ENCODE assay signal across 26 mouse cellular contexts in genomic region chr8:86301885-86302509, GRCm38 (mm10).
DNase-seq lines count a peak whose midpoint lies in the region; ATAC-seq and TF ChIP-seq lines count a peak whose summit lies in the region.
"Had no signal": no experiment of that assay in that cellular context is flagged by ENCODE, and none has a peak within 500 bp of the region (broad histone marks: within the 10 kb centered on the region; RNA-seq: fewer than 3 reads in every experiment).

No protein-coding gene starts in this region.

- intact Hi-C loops in heart, adult 2 months (cut with DNase I), result no loop called here

- no peaks in the 10 kb centered on the region for H3K36me3 ChIP-seq in heart, adult 2 months (ENCODE audit: control insufficient read depth, insufficient read depth, low read length)
- H3K36me3 ChIP-seq in kidney, embryonic 16.5 days (ENCODE audit: insufficient read depth, low read length), result no peaks in the 10 kb centered on the region
- H3K36me3 ChIP-seq: embryonic facial prominence, embryonic 13.5 days; forebrain, embryonic 10.5 days; forebrain, embryonic 15.5 days; heart, embryonic 13.5 days; hindbrain, embryonic 13.5 days; liver, embryonic 12.5 days had no signal

- peak; percentile 13 for DNase-seq in heart, adult 8-10 months (ENCODE audit: low spot score)
- no peak for DNase-seq in heart, adult 2 months
- DNase-seq in kidney, postnatal 10 days, result no peak
- peak; percentile 39 for DNase-seq in skeletal muscle tissue, adult 2 months (ENCODE audit: low read depth, low spot score)
- DNase-seq in right cerebral cortex, adult 18-20 months, result no peak
- DNase-seq: adrenal gland, adult 8-10 months; B cell, adult 2 months; cerebellum, adult 11-12 months; cerebellum, adult 9-11 months; heart, postnatal 14 days; kidney, adult 11 months; kidney, postnatal 4 days; liver, postnatal 0 days; midbrain, embryonic 14.5 days; right cerebral cortex, postnatal 4 days; thymus, postnatal 4 days had no signal

- H3K4me1 ChIP-seq in heart, adult 2 months (ENCODE audit: control insufficient read depth, insufficient read depth, low read length), result no peaks in the 10 kb centered on the region
- H3K4me1 ChIP-seq in kidney, embryonic 16.5 days (ENCODE audit: insufficient read depth, low read length), result no peaks in the 10 kb centered on the region
- no peaks in the 10 kb centered on the region for H3K4me1 ChIP-seq in brown adipose tissue, adult 24 weeks (ENCODE audit: control insufficient read depth, insufficient read depth, insufficient read length, low read length)
- H3K4me1 ChIP-seq: embryonic facial prominence, embryonic 13.5 days; forebrain, embryonic 10.5 days; forebrain, embryonic 15.5 days; heart, embryonic 13.5 days; hindbrain, embryonic 13.5 days; liver, embryonic 12.5 days had no signal

- H3K9ac ChIP-seq in heart, adult 2 months (ENCODE audit: low read depth, low read length), result no peak overlapping the region
- no peak overlapping the region for H3K9ac ChIP-seq in kidney, embryonic 16.5 days (replicated peaks; ENCODE audit: low read length)
- H3K9ac ChIP-seq: embryonic facial prominence, embryonic 13.5 days; forebrain, embryonic 15.5 days; heart, embryonic 13.5 days; hindbrain, embryonic 13.5 days; liver, embryonic 12.5 days; liver, postnatal 0 days had no signal

- H3K9me3 ChIP-seq in kidney, embryonic 16.5 days (ENCODE audit: low read length), result no peaks in the 10 kb centered on the region
- H3K9me3 ChIP-seq: embryonic facial prominence, embryonic 13.5 days; forebrain, embryonic 10.5 days; forebrain, embryonic 15.5 days; heart, embryonic 13.5 days; hindbrain, embryonic 13.5 days; liver, embryonic 12.5 days had no signal

- no peak for TF ChIP-seq CTCF in heart, adult 2 months (IDR thresholded peaks at IDR 0.05)

- H3K4me3 ChIP-seq in heart, adult 2 months, result no peak overlapping the region
- no peak overlapping the region for H3K4me3 ChIP-seq in kidney, embryonic 16.5 days (ENCODE audit: low read length)
- no peak overlapping the region for H3K4me3 ChIP-seq in brown adipose tissue, adult 24 weeks (ENCODE audit: insufficient read depth, low read depth, low read length)
- H3K4me3 ChIP-seq: embryonic facial prominence, embryonic 13.5 days; forebrain, embryonic 10.5 days; forebrain, embryonic 15.5 days; heart, embryonic 13.5 days; hindbrain, embryonic 13.5 days; liver, embryonic 12.5 days had no signal

- no peak; the same call in 1 of the 2 replicates for ATAC-seq in kidney, embryonic 16.5 days (ENCODE audit: low FRiP score, low TSS enrichment)
- ATAC-seq: activated CD4-positive, CD25-positive, alpha-beta regulatory T cell, adult 4 months; forebrain, embryonic 15.5 days; liver, embryonic 12.5 days; liver, postnatal 0 days had no signal

- WGBS in heart, adult 2 months, result 48% methylated on average over 4 of the region's 4 CpGs
- WGBS in kidney, embryonic 16.5 days, result 35% methylated on average over 4 of the region's 4 CpGs

- TF ChIP-seq EP300 in heart, adult 2 months (IDR thresholded peaks at IDR 0.05; ENCODE audit: insufficient read depth, low read depth, low read length), result no peak

- H3K79me2 ChIP-seq in heart, adult 2 months (replicated peaks; ENCODE audit: control insufficient read depth, insufficient read depth, low read length), result no peaks in the 10 kb centered on the region

- TF ChIP-seq POLR2A in heart, adult 2 months (IDR thresholded peaks at IDR 0.05; ENCODE audit: insufficient read depth, low read depth, low read length), result no peak

- no peaks in the 10 kb centered on the region for H3K27me3 ChIP-seq in heart, adult 2 months (ENCODE audit: control insufficient read depth, insufficient read depth, low read length)
- no peaks in the 10 kb centered on the region for H3K27me3 ChIP-seq in kidney, embryonic 16.5 days (ENCODE audit: insufficient read depth, low read length)
- H3K27me3 ChIP-seq: embryonic facial prominence, embryonic 13.5 days; forebrain, embryonic 15.5 days; heart, embryonic 13.5 days; hindbrain, embryonic 13.5 days; liver, embryonic 12.5 days had no signal

- H3K4me2 ChIP-seq in kidney, embryonic 16.5 days (replicated peaks; ENCODE audit: low read depth, low read length), result no peak overlapping the region
- H3K4me2 ChIP-seq: embryonic facial prominence, embryonic 13.5 days; forebrain, embryonic 15.5 days; heart, embryonic 13.5 days; hindbrain, embryonic 13.5 days; liver, embryonic 12.5 days had no signal

- H3K27ac ChIP-seq in heart, adult 2 months, result no peak overlapping the region
- H3K27ac ChIP-seq in kidney, embryonic 16.5 days (ENCODE audit: low read length), result peak overlapping the region; percentile 3; the same call in 1 of the 2 replicates
- H3K27ac ChIP-seq in brown adipose tissue, adult 24 weeks (replicated peaks; ENCODE audit: low read depth, low read length), result 0 out of 2 replicates have a peak overlapping the region, but pooled peaks have one; percentile 13
- H3K27ac ChIP-seq: embryonic facial prominence, embryonic 13.5 days; forebrain, embryonic 10.5 days; forebrain, embryonic 15.5 days; heart, embryonic 13.5 days; hindbrain, embryonic 13.5 days; liver, embryonic 12.5 days; macrophage had no signal

Comparison
In these comparisons a context has a peak if more than half of its experiments do, and no peak if none do; other contexts are left out.
1. DNase-seq: peak in heart, adult 8-10 months (single experiment) and skeletal muscle tissue, adult 2 months (single experiment); none in heart, adult 2 months (0 of 2), kidney, postnatal 10 days (single experiment) and right cerebral cortex, adult 18-20 months (single experiment).